9 mouse cellular contexts compared by ENCODE assay signal in genomic region chr19:38621546-38621945, GRCm38 (mm10).
A peak's percentile ranks its signal among the peaks of the same experiment; 100 is the strongest.
DNase-seq lines count a peak whose midpoint lies in the region; ATAC-seq and TF ChIP-seq lines count a peak whose summit lies in the region.
"Had no signal": no experiment of that assay in that cellular context is flagged by ENCODE, and none has a peak within 500 bp of the region (broad histone marks: within the 10 kb centered on the region; RNA-seq: fewer than 3 reads in every experiment).

No protein-coding gene starts in this region.

- no peaks in the 10 kb centered on the region for H3K36me3 ChIP-seq in hindbrain, embryonic 15.5 days
- H3K36me3 ChIP-seq in hindbrain, embryonic 14.5 days (replicated peaks; ENCODE audit: control insufficient read depth, insufficient read depth) = no peaks in the 10 kb centered on the region
- no peaks in the 10 kb centered on the region for H3K36me3 ChIP-seq in heart, embryonic 12.5 days
- no peaks in the 10 kb centered on the region for H3K36me3 ChIP-seq in stomach, postnatal 0 days (ENCODE audit: control insufficient read depth, insufficient read depth, low read length)
- H3K36me3 ChIP-seq: forebrain, embryonic 15.5 days; limb, embryonic 15.5 days had no signal

- no peak overlapping the region for H3K4me2 ChIP-seq in hindbrain, embryonic 15.5 days
- H3K4me2 ChIP-seq in hindbrain, embryonic 14.5 days (replicated peaks) = no peak overlapping the region
- H3K4me2 ChIP-seq in heart, embryonic 12.5 days = no peak overlapping the region
- H3K4me2 ChIP-seq in stomach, postnatal 0 days (replicated peaks; ENCODE audit: low read depth) = no peak overlapping the region
- H3K4me2 ChIP-seq: forebrain, embryonic 15.5 days; limb, embryonic 15.5 days had no signal

- no peak for TF ChIP-seq CTCF in stomach, postnatal 0 days (IDR thresholded peaks at IDR 0.05; ENCODE audit: low read depth)

- H3K27ac ChIP-seq in hindbrain, embryonic 15.5 days (replicated peaks) = no peak overlapping the region
- no peak overlapping the region for H3K27ac ChIP-seq in hindbrain, embryonic 14.5 days
- H3K27ac ChIP-seq in heart, embryonic 12.5 days (ENCODE audit: poor library complexity, severe bottlenecking) = 0 out of 2 replicates have a peak overlapping the region, but pooled peaks have one; percentile 3
- H3K27ac ChIP-seq in stomach, postnatal 0 days (replicated peaks) = no peak overlapping the region
- H3K27ac ChIP-seq: forebrain, embryonic 15.5 days; limb, embryonic 15.5 days had no signal

- no peak for DNase-seq in hindbrain, embryonic 14.5 days (ENCODE audit: low spot score)
- DNase-seq in right cerebral cortex, postnatal 10 days (ENCODE audit: low spot score in 2 of 2) = peak; percentile 30 to 53
- DNase-seq in right cerebral cortex, adult 2 months (ENCODE audit: low spot score in 2 of 2) = no peak
- no peak for DNase-seq in stomach, postnatal 0 days (ENCODE audit: low spot score)
- DNase-seq in embryo, embryonic 10.5 days (ENCODE audit: low spot score) = no peak

- H3K9ac ChIP-seq in hindbrain, embryonic 15.5 days = no peak overlapping the region
- H3K9ac ChIP-seq in hindbrain, embryonic 14.5 days = no peak overlapping the region
- no peak overlapping the region for H3K9ac ChIP-seq in heart, embryonic 12.5 days
- H3K9ac ChIP-seq in stomach, postnatal 0 days (ENCODE audit: low read length) = no peak overlapping the region
- H3K9ac ChIP-seq: forebrain, embryonic 15.5 days; limb, embryonic 15.5 days had no signal

- H3K4me3 ChIP-seq in hindbrain, embryonic 15.5 days = no peak overlapping the region
- H3K4me3 ChIP-seq in hindbrain, embryonic 14.5 days (replicated peaks; ENCODE audit: low read length) = no peak overlapping the region
- no peak overlapping the region for H3K4me3 ChIP-seq in heart, embryonic 12.5 days
- H3K4me3 ChIP-seq in stomach, postnatal 0 days (ENCODE audit: low read depth, low read length) = no peak overlapping the region
- H3K4me3 ChIP-seq: forebrain, embryonic 15.5 days; limb, embryonic 15.5 days had no signal

- H3K4me1 ChIP-seq in hindbrain, embryonic 15.5 days (replicated peaks) = 0 out of 2 replicates have a peak, but pooled peaks cover 3% of the 10 kb centered on the region
- H3K4me1 ChIP-seq in hindbrain, embryonic 14.5 days (replicated peaks; ENCODE audit: control insufficient read depth, insufficient read depth, low read length) = no peaks in the 10 kb centered on the region
- H3K4me1 ChIP-seq in heart, embryonic 12.5 days (replicated peaks) = peaks cover 13% of the 10 kb centered on the region
- H3K4me1 ChIP-seq in stomach, postnatal 0 days (replicated peaks; ENCODE audit: control insufficient read depth, insufficient read depth) = no peaks in the 10 kb centered on the region
- H3K4me1 ChIP-seq: forebrain, embryonic 15.5 days; limb, embryonic 15.5 days had no signal

- peak; percentile 27; the same call in 1 of the 2 replicates for ATAC-seq in hindbrain, embryonic 15.5 days (ENCODE audit: low FRiP score, low read depth)
- no peak for ATAC-seq in hindbrain, embryonic 14.5 days (ENCODE audit: low FRiP score)
- ATAC-seq in heart, embryonic 12.5 days (ENCODE audit: insufficient number of reproducible peaks, low FRiP score) = no peak
- ATAC-seq in stomach, postnatal 0 days (ENCODE audit: low FRiP score, low TSS enrichment) = 0 out of 2 replicates have a peak, but pooled peaks have one; percentile 15
- ATAC-seq: forebrain, embryonic 15.5 days had no signal

- H3K27me3 ChIP-seq in hindbrain, embryonic 15.5 days = no peaks in the 10 kb centered on the region
- no peaks in the 10 kb centered on the region for H3K27me3 ChIP-seq in hindbrain, embryonic 14.5 days (ENCODE audit: control insufficient read depth, insufficient read depth, low read length)
- no peaks in the 10 kb centered on the region for H3K27me3 ChIP-seq in heart, embryonic 12.5 days (replicated peaks)
- no peaks in the 10 kb centered on the region for H3K27me3 ChIP-seq in stomach, postnatal 0 days (ENCODE audit: control insufficient read depth, insufficient read depth, low read length)
- H3K27me3 ChIP-seq: forebrain, embryonic 15.5 days; limb, embryonic 15.5 days had no signal

- H3K9me3 ChIP-seq in hindbrain, embryonic 15.5 days = no peaks in the 10 kb centered on the region
- H3K9me3 ChIP-seq in hindbrain, embryonic 14.5 days (ENCODE audit: control insufficient read depth, low read length) = no peaks in the 10 kb centered on the region
- H3K9me3 ChIP-seq in heart, embryonic 12.5 days (replicated peaks) = no peaks in the 10 kb centered on the region
- H3K9me3 ChIP-seq in stomach, postnatal 0 days (ENCODE audit: control insufficient read depth, low read length) = no peaks in the 10 kb centered on the region
- H3K9me3 ChIP-seq: forebrain, embryonic 15.5 days; limb, embryonic 15.5 days had no signal

- TF ChIP-seq EP300 in stomach, postnatal 0 days (optimal IDR thresholded peaks at IDR 0.05) = no peak

- WGBS in hindbrain, embryonic 15.5 days = 81% methylated on average over 10 of the region's 10 CpGs
- 87% methylated on average over 10 of the region's 10 CpGs for WGBS in hindbrain, embryonic 14.5 days
- WGBS in heart, embryonic 12.5 days = 67% methylated on average over 10 of the region's 10 CpGs
- 72% methylated on average over 10 of the region's 10 CpGs for WGBS in stomach, postnatal 0 days

Comparison
In these comparisons a context has a peak if more than half of its experiments do, and no peak if none do; other contexts are left out.
1. ATAC-seq: peak in hindbrain, embryonic 15.5 days (single experiment) and stomach, postnatal 0 days (single experiment); none in hindbrain, embryonic 14.5 days (single experiment) and heart, embryonic 12.5 days (single experiment).
2. DNase-seq: peak in right cerebral cortex, postnatal 10 days (2 of 2); none in hindbrain, embryonic 14.5 days (single experiment), right cerebral cortex, adult 2 months (0 of 2), stomach, postnatal 0 days (single experiment) and embryo, embryonic 10.5 days (single experiment).